Mouse (Mus musculus) heart, adult 18-20 months (tissue): ENCODE data around the gene Alg12. TPM values are rescaled to one million over a fixed set of nuclear protein-coding genes. Genes with fewer than 3 reads are reported as not detected.
"Not testable (repeated sequence)": the region's sequence is repeated elsewhere in the genome, so short reads cannot be mapped to it uniquely, and the experiment has no call there.

Experiments
- DNase-seq, 2 experiments: peaks; one replicate each; pipeline ENCODE4 v3.0.0; 2021 to 2022; ENCODE audit warnings: mixed read lengths in 1 of 2
- total RNA-seq, 2 experiments: library from RNA; stranded (reverse); gene quantifications; 2 replicates each; pipeline ENCODE4 v1.2.3; 2021

Gene Alg12
- total RNA-seq, 2 experiments from 2014 or later, result 8.3 to 8.8 TPM

- DNase-seq, result no peak
These were observed 26.8 kb downstream of the Alg12 start for GRCm38 (mm10) chr15:88792140-88792850.

DNA sequence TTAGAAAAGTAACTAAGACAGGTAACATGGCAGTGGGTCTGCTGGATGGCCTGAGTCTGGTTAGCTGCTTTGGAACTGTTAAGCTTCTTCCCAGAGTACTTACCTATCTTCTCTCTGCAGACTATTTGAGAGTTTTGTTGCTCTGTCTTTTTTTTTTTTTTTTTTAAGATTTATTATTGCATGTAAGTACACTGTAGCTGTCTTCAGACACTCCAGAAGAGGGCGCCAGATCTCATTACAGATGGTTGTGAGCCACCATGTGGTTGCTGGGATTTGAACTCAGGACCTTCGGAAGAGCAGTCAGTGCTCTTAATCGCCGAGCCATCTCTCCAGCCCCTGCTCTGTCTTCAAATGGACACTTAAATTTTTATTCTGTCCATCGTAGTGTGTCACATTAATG lies 44.5 kb downstream of the Alg12 start:
- not testable (repeated sequence) for DNase-seq

DNA sequence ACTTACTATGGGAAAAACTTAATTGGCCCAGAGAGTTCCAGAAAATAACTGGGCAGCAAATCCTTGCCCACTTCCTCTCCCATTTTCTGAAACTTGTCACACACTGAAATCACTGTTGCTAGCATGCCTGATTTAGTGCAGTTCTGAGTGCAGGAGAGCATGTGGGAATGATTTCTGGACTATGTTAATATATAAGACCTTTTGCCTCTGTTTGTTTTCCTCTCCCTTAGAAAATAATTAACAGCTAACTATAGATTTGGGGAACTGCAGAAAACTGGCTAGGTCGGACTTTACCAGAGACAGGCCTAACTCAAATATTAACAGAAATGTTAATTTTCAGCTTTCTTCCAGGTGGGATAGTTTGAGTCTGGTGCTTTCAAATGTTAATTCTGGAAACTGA lies 50.6 kb downstream of the Alg12 start:
- DNase-seq, result no peak

DNA sequence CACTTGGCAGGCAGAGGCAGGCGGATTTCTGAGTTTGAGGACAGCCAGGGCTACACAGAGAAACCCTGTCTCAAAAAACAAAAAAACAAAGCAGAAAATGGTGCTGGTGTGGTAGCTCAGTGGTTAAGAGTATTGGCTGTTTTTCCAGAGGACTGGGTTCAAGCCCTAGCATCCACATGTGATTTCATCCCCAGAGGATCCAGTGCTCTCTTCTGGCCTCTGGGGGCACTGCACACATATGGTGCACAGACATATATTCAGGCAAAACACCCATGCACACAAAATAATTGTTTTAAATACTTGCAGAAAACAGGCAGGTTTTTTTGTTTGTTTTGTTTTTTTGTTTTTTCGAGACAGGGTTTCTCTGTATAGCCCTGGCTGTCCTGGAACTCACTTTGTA lies 53.0 kb downstream of the Alg12 start:
- DNase-seq, result not testable (repeated sequence)

DNA sequence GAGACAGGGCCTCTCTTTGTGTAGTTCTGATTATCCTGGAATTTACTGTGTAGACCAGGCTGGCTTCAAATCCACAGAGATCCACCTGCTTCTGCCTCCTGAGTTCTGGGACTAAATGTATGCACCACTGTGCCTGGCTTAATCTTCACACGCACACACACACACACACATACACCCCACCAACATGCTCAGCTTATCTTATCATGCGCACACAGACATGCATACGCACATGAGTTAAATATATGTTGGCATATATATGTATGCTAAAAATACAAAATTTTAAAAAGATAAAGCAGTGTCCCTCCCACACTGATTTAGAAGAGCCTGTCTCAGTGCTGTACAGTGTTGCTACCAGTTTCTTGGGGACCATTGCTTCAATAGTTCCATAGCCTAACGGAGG lies 57.6 kb downstream of the Alg12 start:
- DNase-seq, result no peak

GRCm38 (mm10) chr15:88758061-88758460 lies 61.1 kb downstream of the Alg12 start:
- no peak for DNase-seq

- DNase-seq, result no peak
These were observed 63.4 kb downstream of the Alg12 start for GRCm38 (mm10) chr15:88755761-88756160.

Other genes starting within 250 kb of the Alg12 start
- not detected for gene Zdhhc25, start 219.0 kb downstream of the Alg12 start, total RNA-seq
- gene Brd1, start 85.1 kb downstream of the Alg12 start, total RNA-seq, result 10 to 100 TPM; 26.6 to 29.7 TPM
- gene Zbed4, start 67.7 kb downstream of the Alg12 start, total RNA-seq, result 1 to 10 TPM; 8.6 to 8.7 TPM
- 10 to 100 TPM; 19.6 to 28.7 TPM for gene Creld2, start 328 bp upstream of the Alg12 start, total RNA-seq
- 100 to 1,000 TPM in 1 of 2 experiments, 10 to 100 TPM in 1; 97.9 to 139 TPM for gene Pim3, start 42.9 kb upstream of the Alg12 start, total RNA-seq
- gene Ttll8, start 135.1 kb upstream of the Alg12 start, total RNA-seq, result not detected
- gene Mlc1, start 159.7 kb upstream of the Alg12 start, total RNA-seq, result not detected
- gene Mov10l1, start 163.6 kb upstream of the Alg12 start, total RNA-seq, result 100 to 1,000 TPM; 115 to 121 TPM
- gene Panx2, start 240.4 kb upstream of the Alg12 start, total RNA-seq, result 1 to 10 TPM; 2.0 to 2.4 TPM